Mouse (Mus musculus) lung, adult 18-20 months (tissue): ENCODE measurements around the gene Syt10.
"Not testable (repeated sequence)": the region's sequence is repeated elsewhere in the genome, so short reads cannot be mapped to it uniquely, and the experiment has no call there.

Experiments
- DNase-seq, 2 experiments: peaks; one replicate each; pipeline ENCODE4 v3.0.0; 2022; ENCODE audit warnings: mixed read lengths in 2 of 2

Syt10 gene

GRCm38 (mm10) chr15:89841364-89842017, at the start of gene Syt10:
Gene Syt10 (minus strand): TSS chr15:89841860.
- DNase-seq: no peak

- DNase-seq: no peak
These were observed 42.1 kb upstream of the Syt10 start for GRCm38 (mm10) chr15:89883799-89884198.

- no peak for DNase-seq
These were observed 37.3 kb upstream of the Syt10 start for GRCm38 (mm10) chr15:89878981-89879380.

GRCm38 (mm10) chr15:89816098-89816497, 25.6 kb downstream of the Syt10 start:
- no peak for DNase-seq

- no peak for DNase-seq
These were observed 37.2 kb downstream of the Syt10 start for GRCm38 (mm10) chr15:89804478-89804877.

- DNase-seq: no peak
These were observed 61.7 kb downstream of the Syt10 start for GRCm38 (mm10) chr15:89779928-89780327.

- not testable (repeated sequence) for DNase-seq
These were observed 75.6 kb downstream of the Syt10 start for GRCm38 (mm10) chr15:89766016-89766415.

- DNase-seq: no peak
These were observed 108.0 kb downstream of the Syt10 start for GRCm38 (mm10) chr15:89733611-89734010.
